Mouse (Mus musculus) heart, adult 2 months (tissue): ENCODE results near the gene Atp8a1.

ENCODE experiments used
- CTCF ChIP-seq: fragments of 200-600 bp; IDR thresholded peaks from 2 replicates; pipeline ENCODE4 v1.8.1; 2022; ENCODE audit warnings: antibody characterized with exemption, mild to moderate bottlenecking, moderate library complexity
- POLR2A ChIP-seq: fragments of 200-500 bp; IDR thresholded peaks from 2 replicates; pipeline ENCODE4 v1.6.1; 2011; ENCODE audit warnings: mild to moderate bottlenecking, low read depth, low read length, control low read depth; ENCODE audit not compliant: insufficient read depth

GRCm38 (mm10) chr5:67647568-67647967 is 199.7 kb downstream of the Atp8a1 start:
- TF ChIP-seq CTCF (peak; percentile 31), POLR2A (no peak)
